Mouse (Mus musculus) C3H10T1/2 (cell line): Measurements from ENCODE around the gene Slpi. TPM values are rescaled to one million over a fixed set of nuclear protein-coding genes. Genes with fewer than 3 reads are reported as not detected.

Source experiments
- polyA plus RNA-seq, 2 experiments: library from polyadenylated mRNA; unstranded; fragments of >200 nt; fragmentation: generic; extraction: Trizol; gene quantifications; one replicate each; pipeline ENCODE4 v1.2.1; 2012; ENCODE audit warnings: missing spikeins in 2 of 2

Gene Slpi
- 1 to 10 TPM; 5.8 to 9.0 TPM for polyA plus RNA-seq

DNA sequence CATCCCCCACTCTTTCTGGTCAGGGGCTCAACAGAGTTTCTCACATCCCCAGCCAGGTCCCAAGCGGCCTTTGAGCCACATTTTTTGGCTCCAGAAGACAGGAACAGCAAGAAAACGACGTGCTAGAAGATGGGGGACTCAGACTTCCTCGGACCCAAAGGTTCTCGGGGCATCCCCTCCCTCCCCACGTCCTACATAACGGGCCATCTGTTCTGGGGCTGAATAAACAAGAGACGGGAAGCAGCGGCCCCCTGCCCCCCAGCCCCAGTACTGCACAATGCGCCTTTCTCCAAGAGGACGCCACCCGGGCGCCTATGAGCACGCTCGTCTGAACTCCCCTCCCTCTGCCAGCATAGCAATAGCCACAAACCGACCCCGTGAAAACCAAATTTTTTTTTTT, at the start of gene Slpi:
Slpi (minus strand) TSS at position 76 of the 400 bp plus-strand sequence.

DNA sequence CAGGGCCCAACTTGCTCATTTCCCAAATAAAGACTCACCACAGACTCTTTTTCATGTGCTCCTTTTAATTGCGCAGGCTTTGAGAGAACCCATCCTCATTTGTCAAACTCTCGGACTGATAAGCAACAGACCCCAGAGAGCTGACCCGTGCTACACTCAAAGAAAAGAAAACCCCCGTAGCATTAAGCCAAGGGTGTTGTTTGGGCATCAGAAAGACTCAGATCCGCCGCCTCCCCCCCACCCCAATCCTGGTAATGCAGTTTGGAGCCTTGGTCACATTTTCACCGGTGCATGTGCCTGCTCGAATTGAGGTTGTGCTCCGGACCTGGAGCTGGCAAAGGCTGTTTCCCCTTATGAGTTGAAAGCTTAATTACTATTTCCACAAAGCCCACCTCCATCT, 16.2 kb upstream of the Slpi start, which contains the start of gene Matn4:
Matn4 (minus strand) TSS at position 101 of the 400 bp plus-strand sequence.

DNA sequence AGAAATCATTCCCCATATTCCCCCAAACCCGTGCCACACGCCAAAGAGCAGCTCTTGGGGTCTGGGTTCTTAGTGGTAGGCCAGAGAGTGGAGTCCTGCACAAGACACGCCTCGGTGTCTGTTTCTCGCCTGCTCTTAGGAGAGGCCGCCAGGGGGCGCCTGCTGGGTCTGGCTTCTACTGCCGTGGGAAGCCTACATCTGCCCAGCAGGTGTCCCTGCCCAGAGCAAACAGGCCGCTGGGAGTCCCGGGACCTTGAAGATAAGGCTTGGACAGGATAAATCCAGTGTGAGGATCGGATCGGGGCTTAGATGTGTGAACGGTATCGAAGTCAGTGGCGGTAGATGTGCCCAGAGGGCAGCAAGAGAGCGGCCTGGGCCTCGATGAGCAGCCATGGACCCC, 14.0 kb upstream of the Slpi start, which contains the start of gene Rbpjl:
Rbpjl (plus strand) TSS at position 236 of the 400 bp plus-strand sequence.

DNA sequence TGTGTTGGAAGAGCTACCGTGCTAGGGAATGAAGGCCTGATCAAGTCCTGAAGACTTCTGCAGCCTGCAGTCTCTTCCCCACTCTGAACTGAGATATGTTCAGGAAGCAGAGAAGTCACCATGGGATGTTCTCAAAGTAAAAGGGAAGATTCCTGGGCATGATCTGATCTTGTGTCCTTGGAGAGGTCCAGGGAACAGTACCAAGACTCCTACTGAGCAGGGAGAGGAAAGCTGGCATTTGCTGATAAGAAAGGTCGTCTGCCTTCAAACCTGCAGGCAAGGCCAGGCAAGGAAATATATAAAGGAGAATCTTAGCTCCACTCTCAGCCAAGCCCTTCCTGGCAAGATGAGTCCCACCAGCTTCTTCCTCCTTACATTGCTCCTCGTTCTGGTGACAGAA, 56.5 kb downstream of the Slpi start, which contains the start of gene Svs5:
Svs5 (plus strand) TSS at position 301 of the 400 bp plus-strand sequence.

DNA sequence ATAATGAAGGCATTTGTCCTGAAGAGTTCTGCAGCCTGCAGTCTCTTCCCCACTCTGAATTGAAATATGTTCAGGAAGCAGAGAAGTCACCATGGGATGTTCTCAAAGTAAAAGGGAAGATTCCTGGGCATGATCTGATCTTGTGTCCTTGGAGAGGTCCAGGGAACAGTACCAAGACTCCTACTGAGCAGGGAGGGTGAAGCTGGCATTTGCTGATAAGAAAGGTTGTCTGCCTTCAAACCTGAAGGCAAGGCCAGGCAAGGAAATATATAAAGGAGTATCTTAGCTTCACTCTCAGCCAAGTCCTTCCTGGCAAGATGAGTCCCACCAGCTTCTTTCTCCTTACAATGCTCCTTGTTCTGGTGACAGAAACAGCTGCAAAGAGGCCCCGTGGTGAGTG, 72.4 kb downstream of the Slpi start, which contains the start of gene Svs6:
Svs6 (plus strand) TSS at position 301 of the 400 bp plus-strand sequence.

Other genes with a start within 250 kb of the Slpi start
- gene Kcns1, start 218.0 kb downstream of the Slpi start, polyA plus RNA-seq: not detected
- not detected for gene Wfdc5, start 206.4 kb downstream of the Slpi start, polyA plus RNA-seq
- gene Wfdc12, start 198.5 kb downstream of the Slpi start, polyA plus RNA-seq: not detected
- gene Wfdc15a, start 189.0 kb downstream of the Slpi start, polyA plus RNA-seq: under 1 TPM in 1 of 2 experiments, not detected in 1; 0.17 TPM
- not detected for gene Wfdc15b, start 167.4 kb downstream of the Slpi start, polyA plus RNA-seq
- not detected for gene Svs2, start 150.6 kb downstream of the Slpi start, polyA plus RNA-seq
- not detected for gene Svs3b, start 132.5 kb downstream of the Slpi start, polyA plus RNA-seq
- gene Svs4, start 110.6 kb downstream of the Slpi start, polyA plus RNA-seq: not detected
- not detected for gene Svs3a, start 99.8 kb downstream of the Slpi start, polyA plus RNA-seq
- gene Svs6, start 72.3 kb downstream of the Slpi start, polyA plus RNA-seq: not detected
- not detected for gene Svs5, start 56.4 kb downstream of the Slpi start, polyA plus RNA-seq
- gene Rbpjl, start 14.0 kb upstream of the Slpi start, polyA plus RNA-seq: under 1 TPM in 1 of 2 experiments, not detected in 1; 0.02 TPM
- 1 to 10 TPM in 1 of 2 experiments, under 1 TPM in 1; 0.02 to 1.3 TPM for gene Matn4, start 16.1 kb upstream of the Slpi start, polyA plus RNA-seq
- gene Sdc4, start 54.8 kb upstream of the Slpi start, polyA plus RNA-seq: 100 to 1,000 TPM in 1 of 2 experiments, 10 to 100 TPM in 1; 15.9 to 107 TPM
- gene Sys1, start 67.9 kb upstream of the Slpi start, polyA plus RNA-seq: 10 to 100 TPM; 54.4 to 73.3 TPM
- gene Gm20458, start 71.9 kb upstream of the Slpi start, polyA plus RNA-seq: 10 to 100 TPM; 15.0 to 18.1 TPM
- gene Trp53tg5, start 84.6 kb upstream of the Slpi start, polyA plus RNA-seq: not detected
- 1 to 10 TPM; 6.0 to 8.9 TPM for gene Dbndd2, start 97.0 kb upstream of the Slpi start, polyA plus RNA-seq
- 100 to 1,000 TPM in 1 of 2 experiments, 10 to 100 TPM in 1; 77.8 to 142 TPM for gene Pigt, start 108.4 kb upstream of the Slpi start, polyA plus RNA-seq
- not detected for gene Wfdc2, start 173.3 kb upstream of the Slpi start, polyA plus RNA-seq
- gene Spint3, start 184.4 kb upstream of the Slpi start, polyA plus RNA-seq: not detected
- gene Wfdc6a, start 196.4 kb upstream of the Slpi start, polyA plus RNA-seq: not detected
- gene Eppin, start 204.5 kb upstream of the Slpi start, polyA plus RNA-seq: not detected
- not detected for gene Wfdc6b, start 224.4 kb upstream of the Slpi start, polyA plus RNA-seq
- not detected for gene Wfdc8, start 224.5 kb upstream of the Slpi start, polyA plus RNA-seq
- gene Wfdc16, start 249.7 kb upstream of the Slpi start, polyA plus RNA-seq: not detected